In genomic region chr15:81398189-81398588, GRCm38 (mm10) we compare ENCODE assay signal across 9 mouse cellular contexts. TPM values are rescaled to one million over a fixed set of nuclear protein-coding genes. Genes with fewer than 3 reads are reported as not detected.
DNase-seq lines count a peak whose midpoint lies in the region; ATAC-seq and TF ChIP-seq lines count a peak whose summit lies in the region.
"Had no signal": no experiment of that assay in that cellular context is flagged by ENCODE, and none has a peak within 500 bp of the region (broad histone marks: within the 10 kb centered on the region; RNA-seq: fewer than 3 reads in every experiment).

No protein-coding gene starts in this region.

- no peaks in the 10 kb centered on the region for H3K9me3 ChIP-seq in heart, embryonic 10.5 days
- H3K9me3 ChIP-seq in E14TG2a.4 (ENCODE audit: low read length) = no peaks in the 10 kb centered on the region
- no peaks in the 10 kb centered on the region for H3K9me3 ChIP-seq in hindbrain, embryonic 11.5 days (ENCODE audit: control insufficient read depth, low read length)

- H3K27ac ChIP-seq in heart, embryonic 10.5 days = peak overlapping the region; percentile 96; the same call in 1 of the 2 replicates
- no peak overlapping the region for H3K27ac ChIP-seq in hindbrain, embryonic 11.5 days (ENCODE audit: low read depth, low read length)
- H3K27ac ChIP-seq in macrophage = no peak overlapping the region

- no peak for ATAC-seq in hindbrain, embryonic 11.5 days (ENCODE audit: low FRiP score)
- ATAC-seq in megakaryocyte progenitor cell, adult 5-6 weeks (replicated peaks; ENCODE audit: poor library complexity) = no peak

- peaks cover 11% of the 10 kb centered on the region for H3K4me1 ChIP-seq in heart, embryonic 10.5 days
- H3K4me1 ChIP-seq in E14TG2a.4 (replicated peaks; ENCODE audit: low read depth, low read length) = peaks cover 55% of the 10 kb centered on the region
- no peaks in the 10 kb centered on the region; the same call in 1 of the 2 replicates for H3K4me1 ChIP-seq in hindbrain, embryonic 11.5 days (replicated peaks; ENCODE audit: control insufficient read depth, insufficient read depth, low read length)

- DNase-seq in heart, embryonic 10.5 days (ENCODE audit: low spot score) = no peak
- no peak for DNase-seq in heart, adult 11 months
- DNase-seq in hindbrain, embryonic 11.5 days (ENCODE audit: low spot score) = no peak
- no peak for DNase-seq in adrenal gland, adult 8-10 months
- no peak for DNase-seq in thymus, postnatal 10 days (ENCODE audit: low spot score in 2 of 2)
- DNase-seq: B cell, adult 2 months had no signal

- H3K79me2 ChIP-seq in macrophage (ENCODE audit: inconsistent target) = peaks cover 93% of the 10 kb centered on the region

- H3K36me3 ChIP-seq in heart, embryonic 10.5 days = peaks cover 6% of the 10 kb centered on the region; the same call in 1 of the 2 replicates
- peaks cover 54% of the 10 kb centered on the region for H3K36me3 ChIP-seq in E14TG2a.4 (ENCODE audit: insufficient read depth, low read length)
- no peaks in the 10 kb centered on the region for H3K36me3 ChIP-seq in hindbrain, embryonic 11.5 days (ENCODE audit: control insufficient read depth, insufficient read depth, low read length)
- no peaks in the 10 kb centered on the region for H3K36me3 ChIP-seq in macrophage (ENCODE audit: inconsistent target)

- H3K27me3 ChIP-seq in heart, embryonic 10.5 days (ENCODE audit: insufficient read depth, poor library complexity, severe bottlenecking) = no peaks in the 10 kb centered on the region
- H3K27me3 ChIP-seq in E14TG2a.4 (ENCODE audit: insufficient read depth, low read length) = no peaks in the 10 kb centered on the region
- H3K27me3 ChIP-seq in hindbrain, embryonic 11.5 days (ENCODE audit: control insufficient read depth, insufficient read depth, low read length) = no peaks in the 10 kb centered on the region

- H3K9ac ChIP-seq in hindbrain, embryonic 11.5 days (ENCODE audit: low read depth, low read length) = no peak overlapping the region

- peak overlapping the region; percentile 92 for H3K4me3 ChIP-seq in heart, embryonic 10.5 days
- H3K4me3 ChIP-seq in E14TG2a.4 (replicated peaks; ENCODE audit: low read length) = peak overlapping the region; percentile 99
- peak overlapping the region; percentile 92 for H3K4me3 ChIP-seq in hindbrain, embryonic 11.5 days (ENCODE audit: low read depth, low read length)
- H3K4me3 ChIP-seq in macrophage (ENCODE audit: inconsistent target) = peak overlapping the region; percentile 100

- H3K4me2 ChIP-seq in hindbrain, embryonic 11.5 days (replicated peaks; ENCODE audit: low read depth, low read length) = peak overlapping the region; percentile 88

- no peak for TF ChIP-seq CTCF in E14TG2a.4 (conservative IDR thresholded peaks at IDR 0.05; ENCODE audit: low read length)

RNA-seq across cellular contexts. Expression of gene St13, which starts 1.7 kb away (rescaled TPM):
- polyA plus RNA-seq in heart, embryonic 10.5 days (2016; fragmentation: Nextera tagmentation; extraction: Ambion mirVana) = 154 and 183 TPM in 2 replicates
- 178 TPM in 2 replicates for polyA plus RNA-seq in hindbrain, embryonic 11.5 days (2014; fragmentation: Nextera tagmentation; extraction: Ambion mirVana)
- total RNA-seq in macrophage (2018; cell fraction: chromatin; rRNA removed) = 100 to 1,000 TPM in 6 of 26 experiments, 10 to 100 TPM in 20; 42.7 to 120 (median 74.7) TPM
- total RNA-seq in macrophage (2018; cell fraction: cytosol; rRNA removed) = 100 to 1,000 TPM; 111 to 236 (median 140) TPM
- 10 to 100 TPM; 44.6 to 90.6 (median 65.4) TPM for total RNA-seq in macrophage (2018; cell fraction: nucleus; rRNA removed)
- 126 to 604 TPM (median 153 TPM) in 3 replicates for polyA plus RNA-seq in macrophage (2018)
- total RNA-seq in adrenal gland, adult 8-10 months (2022) = 100 to 1,000 TPM; 163 to 268 (median 222) TPM
- total RNA-seq in megakaryocyte progenitor cell, adult 5-6 weeks (2015) = 155 and 166 TPM in 2 replicates
- 258 and 365 TPM in 2 replicates for total RNA-seq in megakaryocyte progenitor cell, adult 5-6 weeks (2017)

RNA-seq across cellular contexts. Expression of gene Xpnpep3, which starts 1.7 kb away (rescaled TPM):
- 12.3 and 15.1 TPM in 2 replicates for polyA plus RNA-seq in heart, embryonic 10.5 days (2016; fragmentation: Nextera tagmentation; extraction: Ambion mirVana)
- polyA plus RNA-seq in hindbrain, embryonic 11.5 days (2014; fragmentation: Nextera tagmentation; extraction: Ambion mirVana) = 6.8 and 7.0 TPM in 2 replicates
- 10 to 100 TPM in 25 of 26 experiments, 1 to 10 TPM in 1; 9.5 to 38.9 (median 25.7) TPM for total RNA-seq in macrophage (2018; cell fraction: chromatin; rRNA removed)
- 1 to 10 TPM; 3.5 to 8.6 (median 6.5) TPM for total RNA-seq in macrophage (2018; cell fraction: cytosol; rRNA removed)
- 10 to 100 TPM in 18 of 26 experiments, 1 to 10 TPM in 8; 4.8 to 29.1 (median 15.9) TPM for total RNA-seq in macrophage (2018; cell fraction: nucleus; rRNA removed)
- polyA plus RNA-seq in macrophage (2018) = 5.2 to 7.3 TPM (median 5.7 TPM) in 3 replicates
- 10 to 100 TPM; 24.8 to 34.4 (median 28.9) TPM for total RNA-seq in adrenal gland, adult 8-10 months (2022)
- 7.2 and 8.5 TPM in 2 replicates for total RNA-seq in megakaryocyte progenitor cell, adult 5-6 weeks (2015)
- total RNA-seq in megakaryocyte progenitor cell, adult 5-6 weeks (2017) = 17.5 and 27.8 TPM in 2 replicates

RNA-seq across cellular contexts. Expression of gene Dnajb7, which starts 9.9 kb away (rescaled TPM):
- polyA plus RNA-seq in heart, embryonic 10.5 days (2016; fragmentation: Nextera tagmentation; extraction: Ambion mirVana) = 1.5 and 1.7 TPM in 2 replicates
- 0.92 and 1.2 TPM in 2 replicates for polyA plus RNA-seq in hindbrain, embryonic 11.5 days (2014; fragmentation: Nextera tagmentation; extraction: Ambion mirVana)
- total RNA-seq in macrophage (2018; cell fraction: chromatin; rRNA removed) = 1 to 10 TPM in 17 of 26 experiments, under 1 TPM in 1, not detected in 8; 0.74 to 3.6 (median 1.8) TPM
- under 1 TPM in 4 of 26 experiments, not detected in 22; 0.11 to 0.21 (median 0.19) TPM for total RNA-seq in macrophage (2018; cell fraction: cytosol; rRNA removed)
- total RNA-seq in macrophage (2018; cell fraction: nucleus; rRNA removed) = 1 to 10 TPM in 6 of 26 experiments, under 1 TPM in 7, not detected in 13; 0.42 to 2.1 (median 0.97) TPM
- 0.19 to 0.20 TPM in 2 of 3 replicates, not detected in the other for polyA plus RNA-seq in macrophage (2018)
- under 1 TPM in 1 of 4 experiments, not detected in 3; 0.34 TPM for total RNA-seq in adrenal gland, adult 8-10 months (2022)
- total RNA-seq in megakaryocyte progenitor cell, adult 5-6 weeks (2015) = not detected in 2 replicates
- 0.17 TPM in 1 of 2 replicates, not detected in the other for total RNA-seq in megakaryocyte progenitor cell, adult 5-6 weeks (2017)

RNA-seq across cellular contexts. Expression of gene Slc25a17, which starts 37.6 kb away (rescaled TPM):
- 58.5 and 70.4 TPM in 2 replicates for polyA plus RNA-seq in heart, embryonic 10.5 days (2016; fragmentation: Nextera tagmentation; extraction: Ambion mirVana)
- 111 and 118 TPM in 2 replicates for polyA plus RNA-seq in hindbrain, embryonic 11.5 days (2014; fragmentation: Nextera tagmentation; extraction: Ambion mirVana)
- 10 to 100 TPM; 25.1 to 96.0 (median 46.9) TPM for total RNA-seq in macrophage (2018; cell fraction: chromatin; rRNA removed)
- total RNA-seq in macrophage (2018; cell fraction: cytosol; rRNA removed) = 10 to 100 TPM; 22.8 to 37.0 (median 27.3) TPM
- 10 to 100 TPM; 25.8 to 71.8 (median 36.2) TPM for total RNA-seq in macrophage (2018; cell fraction: nucleus; rRNA removed)
- polyA plus RNA-seq in macrophage (2018) = 21.0 to 35.4 TPM (median 34.3 TPM) in 3 replicates
- 100 to 1,000 TPM in 2 of 4 experiments, 10 to 100 TPM in 2; 70.7 to 112 (median 90.9) TPM for total RNA-seq in adrenal gland, adult 8-10 months (2022)
- 77.2 and 78.7 TPM in 2 replicates for total RNA-seq in megakaryocyte progenitor cell, adult 5-6 weeks (2015)
- total RNA-seq in megakaryocyte progenitor cell, adult 5-6 weeks (2017) = 89.4 and 90.6 TPM in 2 replicates
